Mouse (Mus musculus) stomach, embryonic 16.5 days (tissue): ENCODE measurements around the gene Socs3. TPM values are rescaled to one million over a fixed set of nuclear protein-coding genes. Genes with fewer than 3 reads are reported as not detected.

Experiments used
- ATAC-seq: fragments of 200-750 bp; cut with Nextera tagmentation; 2 replicates; pipeline ENCODE4 v1.8.0; 2017; ENCODE audit warnings: moderate number of reproducible peaks, moderate TSS enrichment; ENCODE audit not compliant: insufficient read depth, low FRiP score
- H3K27ac ChIP-seq: fragments of 300-500 bp; sonication (generic); 2 replicates; pipeline ENCODE4 v1.5.1; 2014; ENCODE audit warnings: low read length
- H3K27me3 ChIP-seq: fragments of 300-500 bp; sonication (generic); 2 replicates; pipeline ENCODE4 v1.6.1; 2014; ENCODE audit warnings: low read length, control low read depth, mixed read lengths; ENCODE audit not compliant: control insufficient read depth, insufficient read depth
- H3K36me3 ChIP-seq: fragments of 300-500 bp; sonication (generic); 2 replicates; pipeline ENCODE4 v1.6.1; 2014; ENCODE audit warnings: low read length; ENCODE audit not compliant: control insufficient read depth, insufficient read depth
- H3K4me1 ChIP-seq: fragments of 300-500 bp; sonication (generic); 2 replicates; pipeline ENCODE4 v1.6.1; 2014; ENCODE audit warnings: low read length, control low read depth, mixed read lengths; ENCODE audit not compliant: control insufficient read depth, insufficient read depth
- H3K4me2 ChIP-seq: fragments of 300-500 bp; sonication (generic); 2 replicates; pipeline ENCODE4 v1.6.1; 2014; ENCODE audit warnings: low read depth, low read length, mixed read lengths
- H3K4me3 ChIP-seq: fragments of 300-500 bp; sonication (generic); replicated peaks from 2 replicates; pipeline ENCODE4 v1.5.1; 2014; ENCODE audit warnings: mild to moderate bottlenecking, low read length
- H3K9ac ChIP-seq: fragments of 300-500 bp; sonication (generic); 2 replicates; pipeline ENCODE4 v1.6.1; 2014; ENCODE audit warnings: low read length
- H3K9me3 ChIP-seq: fragments of 300-500 bp; sonication (generic); replicated peaks from 2 replicates; pipeline ENCODE4 v1.6.1; 2016; ENCODE audit warnings: low read length, control low read depth; ENCODE audit not compliant: control insufficient read depth
- WGBS: fragments of 180-500 bp; shearing (Covaris S2); extraction: QIAGEN DNeasy Blood & Tissue Kit; methylation state at CpG from one replicate; pipeline ENCODE4 v1.1.7; 2014; 5-methylcytosine and 5-hydroxymethylcytosine counted together
- polyA plus RNA-seq: library from polyadenylated mRNA; unstranded; fragments of >200 nt; fragmentation: Nextera tagmentation; extraction: Ambion mirVana; gene quantifications from 2 replicates; pipeline ENCODE4 v1.2.1, GENCODE M21; 2015

Gene Socs3
- polyA plus RNA-seq, 1 experiment from 2014 or later = 17.4 TPM

DNA sequence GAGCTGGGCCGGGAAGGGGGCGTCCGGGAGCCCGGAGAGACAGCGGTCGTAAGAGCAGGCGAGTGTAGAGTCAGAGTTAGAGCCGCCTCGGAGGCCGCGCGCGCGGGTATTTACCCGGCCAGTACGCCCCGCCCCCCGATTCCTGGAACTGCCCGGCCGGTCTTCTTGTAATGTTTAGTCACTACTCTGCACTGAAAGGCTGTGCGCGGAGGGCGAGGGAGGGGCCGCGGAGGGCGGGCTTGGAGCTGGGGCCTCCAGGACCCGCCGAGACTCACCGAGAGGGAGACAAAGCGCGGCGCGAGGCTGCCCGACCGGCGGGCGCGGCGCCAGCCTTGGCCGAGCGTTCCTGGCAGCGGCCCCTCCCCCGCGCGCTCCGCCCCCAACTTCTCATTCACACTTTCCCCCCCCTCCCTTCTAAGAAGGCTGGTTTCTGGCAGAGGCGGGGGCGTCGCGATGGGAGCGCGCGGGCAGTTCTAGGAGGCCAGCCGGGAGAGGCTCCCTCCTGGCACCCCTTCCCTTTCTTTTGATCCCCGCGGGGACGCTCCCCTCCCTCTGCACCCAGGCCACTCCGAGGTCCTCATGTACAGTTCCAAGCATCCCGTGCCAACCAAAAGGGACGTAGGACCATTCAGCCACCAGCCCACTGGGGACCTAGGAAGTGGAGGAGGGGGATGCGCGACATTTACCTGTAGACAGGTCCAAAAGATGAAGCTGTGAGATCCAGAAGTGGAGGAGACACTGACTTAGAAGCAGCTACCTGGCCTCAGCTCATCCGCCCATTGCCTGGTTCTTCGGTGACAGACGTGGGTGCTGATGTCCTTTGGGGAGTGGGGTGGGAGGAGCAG lies 525 bp downstream of the Socs3 start:
- H3K9me3 ChIP-seq = no peaks in the 10 kb centered on the region
- H3K9ac ChIP-seq = peak overlapping the region; percentile 96
- H3K36me3 ChIP-seq = no peaks in the 10 kb centered on the region; the same call in 1 of the 2 replicates
- no peaks in the 10 kb centered on the region for H3K27me3 ChIP-seq
- H3K4me1 ChIP-seq = peaks cover 41% of the 10 kb centered on the region
- H3K27ac ChIP-seq = peak overlapping the region; percentile 96
- ATAC-seq = peak; percentile 94
- WGBS = under 1% methylated on average over 64 of the region's 65 CpGs
- H3K4me3 ChIP-seq = peak overlapping the region; percentile 73
- peak overlapping the region; percentile 95 for H3K4me2 ChIP-seq

DNA sequence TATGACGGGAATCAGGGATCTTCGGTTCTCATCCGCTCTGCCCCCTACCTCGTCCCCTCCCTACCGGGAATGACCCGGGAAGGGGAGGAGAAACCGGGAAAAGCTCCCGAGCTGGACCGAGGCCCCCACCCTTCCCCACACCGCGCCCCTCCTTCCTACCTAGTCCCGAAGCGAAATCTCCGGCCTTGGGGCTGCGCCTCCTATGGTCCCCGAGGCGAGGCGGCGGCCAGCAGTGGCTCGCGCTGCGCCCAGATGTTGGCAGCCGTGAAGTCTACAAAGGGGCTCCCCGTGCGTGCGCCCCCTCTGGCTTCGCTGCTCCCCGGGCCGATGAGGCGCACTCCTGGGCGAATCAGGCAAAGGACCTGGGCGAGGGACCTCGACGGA lies 1.1 kb downstream of the Socs3 start:
- peaks cover 45% of the 10 kb centered on the region for H3K4me1 ChIP-seq

DNA sequence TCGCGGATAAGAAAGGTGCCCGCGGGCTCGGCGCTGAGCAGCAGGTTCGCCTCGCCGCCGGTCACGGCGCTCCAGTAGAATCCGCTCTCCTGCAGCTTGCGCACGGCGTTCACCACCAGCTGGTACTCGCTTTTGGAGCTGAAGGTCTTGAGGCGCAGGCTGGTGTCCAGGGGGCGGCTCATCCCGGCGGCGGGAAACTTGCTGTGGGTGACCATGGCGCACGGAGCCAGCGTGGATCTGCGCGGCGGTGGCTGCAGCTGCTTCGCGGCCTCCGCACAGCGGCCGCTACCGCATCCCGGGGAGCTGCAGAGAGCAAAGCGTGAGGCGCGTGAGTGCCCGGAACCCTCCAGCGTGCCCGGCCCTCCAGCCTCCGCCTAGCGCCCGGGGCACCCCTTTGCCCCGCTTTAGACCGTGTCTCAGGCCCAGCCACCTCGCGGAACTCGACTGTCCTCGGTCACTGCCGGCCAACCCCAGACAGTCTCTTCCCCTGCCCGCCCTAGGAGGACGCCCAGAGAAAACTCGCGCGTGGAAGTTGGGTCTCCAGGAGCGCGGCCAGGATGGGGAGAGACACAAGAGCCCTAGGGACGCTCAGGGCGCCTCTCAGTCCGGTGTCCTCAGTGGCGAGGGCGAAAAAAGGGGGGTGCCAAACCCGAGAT lies 1.7 kb downstream of the Socs3 start:
- H3K36me3 ChIP-seq = no peaks in the 10 kb centered on the region; the same call in 1 of the 2 replicates
- H3K9me3 ChIP-seq = no peaks in the 10 kb centered on the region
- peak overlapping the region; percentile 73 for H3K4me3 ChIP-seq
- H3K9ac ChIP-seq = peak overlapping the region; percentile 96
- no peak for ATAC-seq
- H3K4me2 ChIP-seq = peak overlapping the region; percentile 95
- H3K27me3 ChIP-seq = no peaks in the 10 kb centered on the region
- 1% methylated on average over 63 of the region's 64 CpGs for WGBS
- peaks cover 48% of the 10 kb centered on the region for H3K4me1 ChIP-seq
- H3K27ac ChIP-seq = peak overlapping the region; percentile 96

More for the DNA sequence above, 1.1 kb downstream of the Socs3 start:
- WGBS = under 1% methylated on average over 33 of the region's 34 CpGs
- Histone ChIP-seq H3K4me2 (peak overlapping the region; percentile 95), H3K27ac (peak overlapping the region; percentile 96), H3K36me3 (no peaks in the 10 kb centered on the region; the same call in 1 of the 2 replicates), H3K27me3 (no peaks in the 10 kb centered on the region), H3K9me3 (no peaks in the 10 kb centered on the region), H3K9ac (peak overlapping the region; percentile 96), H3K4me3 (peak overlapping the region; percentile 73)
- ATAC-seq = peak; percentile 44

GRCm38 (mm10) chr11:117967249-117968015 lies 2.4 kb downstream of the Socs3 start:
- Histone ChIP-seq H3K4me1 (peaks cover 55% of the 10 kb centered on the region), H3K9me3 (no peaks in the 10 kb centered on the region), H3K27me3 (no peaks in the 10 kb centered on the region), H3K27ac (no peak overlapping the region), H3K36me3 (no peaks in the 10 kb centered on the region; the same call in 1 of the 2 replicates), H3K4me2 (peak overlapping the region; percentile 95), H3K9ac (peak overlapping the region; percentile 96), H3K4me3 (peak overlapping the region; percentile 73)
- ATAC-seq = no peak
- WGBS = 12% methylated on average over 34 of the region's 34 CpGs

DNA sequence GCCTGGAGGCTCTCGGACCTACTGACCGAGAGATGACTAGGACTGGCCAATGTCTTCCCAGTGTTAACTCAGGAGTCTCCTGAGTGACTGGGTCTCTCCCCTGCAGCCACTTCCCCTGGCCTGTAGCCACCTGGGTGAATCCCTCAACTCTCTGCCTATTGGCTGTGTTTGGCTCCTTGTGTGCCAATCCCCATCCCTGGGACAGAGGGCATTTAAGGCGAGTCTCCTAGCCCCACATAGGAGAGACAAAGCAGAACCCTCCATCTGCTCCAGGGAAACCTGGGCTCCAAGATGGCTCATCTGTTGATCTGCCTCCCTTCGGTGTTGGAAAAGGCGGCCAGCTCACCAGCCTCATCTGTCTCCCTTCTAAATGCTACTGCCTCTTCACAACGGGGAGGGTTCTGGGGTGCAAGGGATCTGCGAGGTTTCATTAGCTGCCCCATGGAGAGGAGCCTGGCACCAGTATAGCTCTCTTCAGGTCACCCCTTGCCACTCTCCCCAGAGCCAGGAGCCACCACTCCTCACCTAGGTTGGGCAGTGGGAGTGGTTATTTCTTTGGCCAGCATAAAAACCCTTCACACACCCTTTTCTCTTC lies 3.2 kb downstream of the Socs3 start:
- H3K4me1 ChIP-seq = peaks cover 61% of the 10 kb centered on the region
- ATAC-seq = no peak

GRCm38 (mm10) chr11:117965561-117965981 lies 4.3 kb downstream of the Socs3 start:
- Histone ChIP-seq H3K36me3 (no peaks in the 10 kb centered on the region; the same call in 1 of the 2 replicates), H3K9ac (peak overlapping the region; percentile 96; the same call in 1 of the 2 replicates), H3K9me3 (no peaks in the 10 kb centered on the region), H3K27ac (0 out of 2 replicates have a peak overlapping the region, but pooled peaks have one; percentile 6), H3K27me3 (no peaks in the 10 kb centered on the region), H3K4me2 (peak overlapping the region; percentile 95; the same call in 1 of the 2 replicates), H3K4me3 (no peak overlapping the region), H3K4me1 (peaks cover 63% of the 10 kb centered on the region)
- ATAC-seq = no peak
- WGBS = 36% methylated on average over 9 of the region's 9 CpGs

More for the DNA sequence above, 3.2 kb downstream of the Socs3 start:
- Histone ChIP-seq H3K27ac (no peak overlapping the region), H3K9me3 (no peaks in the 10 kb centered on the region), H3K27me3 (no peaks in the 10 kb centered on the region), H3K9ac (peak overlapping the region; percentile 96), H3K4me3 (peak overlapping the region; percentile 73), H3K36me3 (no peaks in the 10 kb centered on the region; the same call in 1 of the 2 replicates), H3K4me2 (peak overlapping the region; percentile 95)
- WGBS = 56% methylated on average over 7 of the region's 7 CpGs

- H3K4me3 ChIP-seq = no peak overlapping the region
- no peaks in the 10 kb centered on the region for H3K27me3 ChIP-seq
- 0 out of 2 replicates have a peak overlapping the region, but pooled peaks have one; percentile 20 for H3K9ac ChIP-seq
- H3K4me2 ChIP-seq = no peak overlapping the region
- H3K27ac ChIP-seq = 0 out of 2 replicates have a peak overlapping the region, but pooled peaks have one; percentile 6
- no peaks in the 10 kb centered on the region; the same call in 1 of the 2 replicates for H3K36me3 ChIP-seq
- H3K4me1 ChIP-seq = peaks cover 62% of the 10 kb centered on the region
- no peaks in the 10 kb centered on the region for H3K9me3 ChIP-seq
- WGBS = 38% methylated on average over 7 of the region's 7 CpGs
- no peak for ATAC-seq
Observed at GRCm38 (mm10) chr11:117965052-117965451, 4.8 kb downstream of the Socs3 start.

GRCm38 (mm10) chr11:117964294-117964693 lies 5.6 kb downstream of the Socs3 start:
- WGBS = 51% methylated on average over 1 of the region's 1 CpGs
- no peaks in the 10 kb centered on the region for H3K27me3 ChIP-seq
- peak overlapping the region; percentile 68 for H3K9ac ChIP-seq
- H3K4me1 ChIP-seq = peaks cover 66% of the 10 kb centered on the region
- H3K36me3 ChIP-seq = no peaks in the 10 kb centered on the region; the same call in 1 of the 2 replicates
- 0 out of 2 replicates have a peak overlapping the region, but pooled peaks have one; percentile 42 for H3K4me3 ChIP-seq
- H3K4me2 ChIP-seq = peak overlapping the region; percentile 78
- H3K9me3 ChIP-seq = no peaks in the 10 kb centered on the region
- peak overlapping the region; percentile 98 for H3K27ac ChIP-seq
- ATAC-seq = no peak
